Mouse (Mus musculus) thymus, adult 18-20 months (tissue): ENCODE results near the gene Gm42906.

Experiments used
- DNase-seq, 2 experiments: peaks; one replicate each; pipeline ENCODE4 v3.0.0; 2022; ENCODE audit warnings: mixed read lengths in 2 of 2

The Gm42906 gene

GRCm38 (mm10) chr5:151428113-151428756 lies at the start of gene Gm42906:
TSS of gene Gm42906 (minus strand) at chr5:151428163.
- DNase-seq: no peak

GRCm38 (mm10) chr5:151445695-151446094 lies 17.7 kb upstream of the Gm42906 start:
- DNase-seq: no peak

GRCm38 (mm10) chr5:151435106-151435505 lies 7.1 kb upstream of the Gm42906 start:
- DNase-seq: no peak

GRCm38 (mm10) chr5:151426466-151426865 lies 1.5 kb downstream of the Gm42906 start:
- DNase-seq: no peak

- DNase-seq: no peak
These were observed 5.3 kb downstream of the Gm42906 start for GRCm38 (mm10) chr5:151422692-151423091.

GRCm38 (mm10) chr5:151421859-151422258 lies 6.1 kb downstream of the Gm42906 start:
- DNase-seq: no peak

GRCm38 (mm10) chr5:151418551-151418950 lies 9.4 kb downstream of the Gm42906 start:
- DNase-seq: no peak

- DNase-seq: no peak
These were observed 10.4 kb downstream of the Gm42906 start for GRCm38 (mm10) chr5:151417421-151418038.

- no peak for DNase-seq
These were observed 11.0 kb downstream of the Gm42906 start for GRCm38 (mm10) chr5:151416988-151417387.

- DNase-seq: no peak
These were observed 14.3 kb downstream of the Gm42906 start for GRCm38 (mm10) chr5:151413617-151414016.

- DNase-seq: no peak
These were observed 15.1 kb downstream of the Gm42906 start for GRCm38 (mm10) chr5:151412666-151413463.

GRCm38 (mm10) chr5:151410006-151410405 lies 18.0 kb downstream of the Gm42906 start:
- DNase-seq: no peak

GRCm38 (mm10) chr5:151409282-151409681 lies 18.7 kb downstream of the Gm42906 start:
- no peak for DNase-seq

GRCm38 (mm10) chr5:151408124-151408900 lies 19.7 kb downstream of the Gm42906 start:
- DNase-seq: no peak

GRCm38 (mm10) chr5:151407493-151407892 lies 20.5 kb downstream of the Gm42906 start:
- no peak for DNase-seq

- DNase-seq: no peak
These were observed 21.7 kb downstream of the Gm42906 start for GRCm38 (mm10) chr5:151406276-151406675.

GRCm38 (mm10) chr5:151405314-151405903 lies 22.6 kb downstream of the Gm42906 start:
- no peak for DNase-seq

GRCm38 (mm10) chr5:151403586-151403985 lies 24.4 kb downstream of the Gm42906 start:
- DNase-seq: no peak

GRCm38 (mm10) chr5:151400557-151400944 lies 27.4 kb downstream of the Gm42906 start:
- no peak for DNase-seq

GRCm38 (mm10) chr5:151399918-151400556 lies 27.9 kb downstream of the Gm42906 start:
- DNase-seq: no peak

- no peak for DNase-seq
These were observed 31.8 kb downstream of the Gm42906 start for GRCm38 (mm10) chr5:151396119-151396518.

- no peak for DNase-seq
These were observed 33.3 kb downstream of the Gm42906 start for GRCm38 (mm10) chr5:151394690-151395089.
